Mouse (Mus musculus) stomach, embryonic 14.5 days (tissue): ENCODE results near the gene Igfbp1. TPM values are rescaled to one million over a fixed set of nuclear protein-coding genes. Genes with fewer than 3 reads are reported as not detected.

Experiments used
- ATAC-seq: fragments of 200-750 bp; cut with Nextera tagmentation; 2 replicates; pipeline ENCODE4 v1.8.0; 2017; ENCODE audit warnings: low read depth, moderate TSS enrichment; ENCODE audit not compliant: insufficient number of reproducible peaks, insufficient read depth, low FRiP score
- H3K27ac ChIP-seq: fragments of 300-500 bp; sonication (generic); 2 replicates; pipeline ENCODE4 v1.5.1; 2014; ENCODE audit warnings: mild to moderate bottlenecking, low read length, moderate library complexity, mixed read lengths
- H3K27me3 ChIP-seq: fragments of 300-500 bp; sonication (generic); 2 replicates; pipeline ENCODE4 v1.6.1; 2014; ENCODE audit warnings: low read length, control low read depth, mixed read lengths; ENCODE audit not compliant: control insufficient read depth, insufficient read depth
- H3K36me3 ChIP-seq: fragments of 300-500 bp; sonication (generic); 2 replicates; pipeline ENCODE4 v1.6.1; 2014; ENCODE audit warnings: mild to moderate bottlenecking, control low read depth, low read length, moderate library complexity, mixed read lengths; ENCODE audit not compliant: control insufficient read depth, insufficient read depth
- H3K4me1 ChIP-seq: fragments of 300-500 bp; sonication (generic); 2 replicates; pipeline ENCODE4 v1.6.1; 2014; ENCODE audit warnings: low read length, control low read depth, mixed read lengths; ENCODE audit not compliant: control insufficient read depth, insufficient read depth
- H3K4me2 ChIP-seq: fragments of 300-500 bp; sonication (generic); replicated peaks from 2 replicates; pipeline ENCODE4 v1.6.1; 2014; ENCODE audit warnings: low read depth, low read length, control low read depth
- H3K4me3 ChIP-seq: fragments of 300-500 bp; sonication (generic); 2 replicates; pipeline ENCODE4 v1.5.1; 2014; ENCODE audit warnings: low read depth, low read length, control low read depth
- H3K9ac ChIP-seq: fragments of 300-500 bp; sonication (generic); replicated peaks from 2 replicates; pipeline ENCODE4 v1.6.1; 2014; ENCODE audit warnings: low read depth, mild to moderate bottlenecking, control low read depth, low read length, moderate library complexity, mixed read lengths
- H3K9me3 ChIP-seq: fragments of 300-500 bp; sonication (generic); 2 replicates; pipeline ENCODE4 v1.6.1; 2016; ENCODE audit warnings: low read depth, low read length, control low read depth; ENCODE audit not compliant: control insufficient read depth
- WGBS: fragments of 180-500 bp; shearing (Covaris S2); extraction: QIAGEN DNeasy Blood & Tissue Kit; methylation state at CpG from one replicate; pipeline ENCODE4 v1.1.7; 2014; 5-methylcytosine and 5-hydroxymethylcytosine counted together
- polyA plus RNA-seq: library from polyadenylated mRNA; unstranded; fragments of >200 nt; fragmentation: Nextera tagmentation; extraction: Ambion mirVana; gene quantifications from 2 replicates; pipeline ENCODE4 v1.2.1, GENCODE M21; 2014

The Igfbp1 gene
- polyA plus RNA-seq, result 1.5 and 1.7 TPM in 2 replicates

DNA sequence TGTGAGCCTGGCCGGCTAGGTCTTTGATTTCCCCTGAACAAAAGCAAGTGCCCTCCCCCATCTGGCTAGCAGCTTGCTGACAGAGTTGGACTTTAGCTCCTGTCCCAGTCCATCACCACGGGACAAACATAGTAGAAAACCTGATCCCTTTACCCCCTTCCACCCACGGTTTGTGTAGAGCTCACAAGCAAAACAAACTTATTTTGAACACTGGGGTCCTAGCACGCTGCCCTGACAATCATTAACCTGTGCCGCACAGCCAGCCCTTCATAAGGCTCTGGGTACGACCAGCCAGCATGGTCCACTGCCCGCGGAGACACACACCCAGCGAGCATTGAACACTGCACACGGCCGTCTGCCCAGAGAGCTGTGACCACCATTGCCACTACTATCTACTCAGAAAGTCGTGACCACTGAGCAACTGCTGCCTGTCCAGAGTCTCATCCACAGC, at the start of gene Igfbp1:
Igfbp1 (plus strand) TSS at position 292 of the 451 bp plus-strand sequence.
- WGBS, result 59% methylated on average over 12 of the region's 12 CpGs
- Histone ChIP-seq H3K4me2 (no peak within 1 kb of the TSS), H3K4me3 (no peak within 1 kb of the TSS), H3K9ac (no peak within 1 kb of the TSS), H3K36me3 (no peaks in the 10 kb centered on the region), H3K27me3 (no peaks in the 10 kb centered on the region), H3K27ac (no peak within 1 kb of the TSS), H3K4me1 (0 out of 2 replicates have a peak, but pooled peaks cover 2% of the 10 kb centered on the region), H3K9me3 (no peaks in the 10 kb centered on the region)
- ATAC-seq, result peak; percentile 51

DNA sequence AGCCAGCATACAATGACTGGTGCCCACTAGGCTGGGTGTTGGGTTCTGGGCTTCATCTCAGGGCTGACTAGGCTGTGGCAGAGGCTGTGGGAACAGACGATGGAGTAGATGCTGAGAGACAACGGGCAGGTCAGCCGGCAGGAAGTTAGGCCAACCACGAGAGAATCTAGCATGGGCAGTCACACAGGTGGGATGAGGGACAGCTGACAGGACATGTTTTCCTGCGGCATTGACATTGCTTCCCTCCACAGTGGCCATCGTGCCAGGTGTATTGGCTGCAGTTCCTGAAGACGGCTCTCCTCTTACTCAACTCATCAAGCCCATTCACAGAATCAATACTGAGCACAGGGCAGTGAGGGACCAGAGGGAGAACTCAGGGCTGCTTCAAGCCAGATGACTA, 49.6 kb upstream of the Igfbp1 start:
- H3K9me3 ChIP-seq, result no peaks in the 10 kb centered on the region
- no peak overlapping the region for H3K4me3 ChIP-seq
- 91% methylated on average over 7 of the region's 7 CpGs for WGBS
- 0 out of 2 replicates have a peak, but pooled peaks cover 3% of the 10 kb centered on the region for H3K4me1 ChIP-seq
- H3K27me3 ChIP-seq, result no peaks in the 10 kb centered on the region
- H3K36me3 ChIP-seq, result no peaks in the 10 kb centered on the region
- no peak overlapping the region for H3K9ac ChIP-seq
- ATAC-seq, result no peak
- H3K4me2 ChIP-seq, result no peak overlapping the region
- no peak overlapping the region for H3K27ac ChIP-seq

DNA sequence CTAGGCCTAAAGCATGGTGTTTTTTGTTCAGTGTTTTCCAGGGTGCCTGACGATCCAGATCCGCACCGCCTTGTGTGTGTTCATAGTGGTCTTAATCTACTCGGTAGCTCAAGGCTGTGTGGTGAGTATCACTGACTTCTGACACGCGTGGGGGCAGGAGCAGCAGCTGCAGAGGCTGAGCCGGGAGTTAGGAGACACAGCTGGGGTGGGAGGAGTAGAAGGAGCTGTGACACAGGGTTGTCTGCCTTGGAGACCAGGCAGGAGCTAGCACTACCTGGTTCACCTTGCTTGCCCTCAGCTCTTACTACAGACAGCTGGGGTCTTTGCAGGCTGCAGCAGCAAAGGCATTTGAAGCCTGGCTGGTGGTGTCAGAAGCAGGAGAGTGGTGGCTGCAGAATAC, 48.1 kb upstream of the Igfbp1 start:
- Histone ChIP-seq H3K36me3 (no peaks in the 10 kb centered on the region), H3K27ac (no peak overlapping the region), H3K9me3 (no peaks in the 10 kb centered on the region), H3K4me1 (no peaks in the 10 kb centered on the region), H3K27me3 (no peaks in the 10 kb centered on the region), H3K4me2 (no peak overlapping the region), H3K9ac (no peak overlapping the region), H3K4me3 (no peak overlapping the region)
- 61% methylated on average over 7 of the region's 7 CpGs for WGBS
- ATAC-seq, result 0 out of 2 replicates have a peak, but pooled peaks have one; percentile 12

DNA sequence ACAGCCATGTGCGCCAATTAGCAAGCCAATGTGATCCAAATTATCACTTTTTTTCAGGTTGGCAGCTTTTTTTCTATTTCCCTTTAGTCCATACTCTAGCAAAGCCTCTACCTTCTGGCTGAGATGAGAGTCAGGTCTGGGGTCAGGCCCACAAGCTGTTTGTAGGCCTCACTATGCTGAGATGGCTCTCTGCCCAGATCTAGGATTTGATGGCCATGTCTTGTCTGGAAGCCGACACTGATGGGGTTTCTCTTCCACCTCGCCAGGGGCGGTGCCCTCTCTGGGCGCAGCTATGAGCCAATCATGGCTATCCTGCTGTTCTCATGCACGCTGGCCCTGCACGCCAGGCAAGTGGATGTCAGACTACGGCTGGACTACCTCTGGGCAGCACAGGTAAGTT, 47.1 kb upstream of the Igfbp1 start:
- ATAC-seq, result no peak
- Histone ChIP-seq H3K4me3 (no peak overlapping the region), H3K27me3 (no peaks in the 10 kb centered on the region), H3K4me1 (no peaks in the 10 kb centered on the region), H3K27ac (no peak overlapping the region), H3K9me3 (no peaks in the 10 kb centered on the region), H3K4me2 (no peak overlapping the region), H3K9ac (no peak overlapping the region), H3K36me3 (no peaks in the 10 kb centered on the region)
- 88% methylated on average over 8 of the region's 8 CpGs for WGBS

DNA sequence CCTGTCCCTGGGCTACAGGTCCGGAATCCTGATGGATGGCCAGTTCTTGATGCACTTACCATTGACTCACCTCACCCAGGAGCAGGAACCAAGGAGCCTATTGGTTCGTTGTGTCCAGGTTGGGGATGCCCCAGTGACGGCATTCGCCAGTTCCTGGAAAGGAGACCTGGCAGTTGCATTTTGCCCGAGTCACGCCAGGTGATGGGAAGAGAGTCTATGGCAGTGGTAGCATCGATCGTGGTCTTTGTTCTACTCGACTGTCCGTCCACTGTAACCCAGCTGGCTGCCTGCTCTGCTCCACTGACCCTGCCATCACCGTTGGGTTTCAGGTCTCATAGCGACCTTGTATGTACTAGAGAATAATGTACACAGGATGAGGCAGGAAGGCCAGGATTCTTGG, 45.2 kb upstream of the Igfbp1 start:
- H3K9ac ChIP-seq, result no peak overlapping the region
- no peak overlapping the region for H3K4me2 ChIP-seq
- no peaks in the 10 kb centered on the region for H3K36me3 ChIP-seq
- WGBS, result 94% methylated on average over 12 of the region's 12 CpGs
- H3K4me1 ChIP-seq, result no peaks in the 10 kb centered on the region
- H3K27ac ChIP-seq, result no peak overlapping the region
- H3K27me3 ChIP-seq, result no peaks in the 10 kb centered on the region
- H3K9me3 ChIP-seq, result no peaks in the 10 kb centered on the region
- H3K4me3 ChIP-seq, result no peak overlapping the region
- no peak for ATAC-seq

DNA sequence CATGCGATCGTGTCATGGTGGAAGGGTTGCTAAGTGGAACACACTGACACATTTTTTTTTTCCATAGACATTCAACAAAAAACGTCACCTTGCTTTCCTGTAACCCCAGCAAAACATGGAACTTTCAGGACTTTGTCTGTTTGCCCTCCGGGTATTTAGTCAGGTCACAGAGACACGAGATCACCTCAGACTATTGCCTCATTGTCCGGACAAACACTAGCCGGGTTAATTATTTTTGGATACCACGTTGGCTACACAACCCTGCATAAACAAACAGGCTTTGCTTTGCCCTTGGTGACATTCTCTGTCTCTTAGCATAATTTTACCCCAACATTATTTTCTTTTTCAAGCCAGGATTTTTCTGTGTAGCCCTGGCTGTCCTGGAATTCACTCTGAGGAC, 44.5 kb upstream of the Igfbp1 start:
- Histone ChIP-seq H3K27me3 (no peaks in the 10 kb centered on the region), H3K27ac (no peak overlapping the region), H3K9ac (no peak overlapping the region), H3K4me2 (no peak overlapping the region), H3K4me1 (no peaks in the 10 kb centered on the region), H3K36me3 (no peaks in the 10 kb centered on the region), H3K9me3 (no peaks in the 10 kb centered on the region), H3K4me3 (no peak overlapping the region)
- no peak for ATAC-seq
- WGBS, result 69% methylated on average over 8 of the region's 8 CpGs

DNA sequence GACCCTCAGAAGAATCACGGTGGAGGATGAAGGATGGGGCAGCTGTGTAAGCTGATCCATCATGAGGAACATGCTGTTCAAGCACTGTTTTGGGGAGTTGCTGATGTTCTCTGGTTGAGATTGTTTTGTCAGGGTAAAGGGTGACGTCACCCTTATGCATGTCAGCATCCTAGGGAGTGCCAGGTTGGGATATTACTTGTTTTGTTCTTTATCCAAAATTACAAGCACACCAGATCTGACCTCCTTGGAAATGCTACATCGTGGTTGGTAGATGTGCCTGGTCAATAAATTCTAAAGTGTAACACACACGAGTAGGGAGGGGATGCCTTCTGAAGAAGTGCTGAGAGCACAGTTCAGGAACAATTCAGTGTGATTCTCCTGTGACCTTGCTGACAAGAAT, 41.2 kb upstream of the Igfbp1 start:
- Histone ChIP-seq H3K9ac (no peak overlapping the region), H3K36me3 (no peaks in the 10 kb centered on the region), H3K4me1 (peaks cover 14% of the 10 kb centered on the region), H3K9me3 (no peaks in the 10 kb centered on the region), H3K4me2 (no peak overlapping the region), H3K27me3 (no peaks in the 10 kb centered on the region), H3K27ac (no peak overlapping the region), H3K4me3 (no peak overlapping the region)
- ATAC-seq, result no peak
- 50% methylated on average over 4 of the region's 4 CpGs for WGBS

DNA sequence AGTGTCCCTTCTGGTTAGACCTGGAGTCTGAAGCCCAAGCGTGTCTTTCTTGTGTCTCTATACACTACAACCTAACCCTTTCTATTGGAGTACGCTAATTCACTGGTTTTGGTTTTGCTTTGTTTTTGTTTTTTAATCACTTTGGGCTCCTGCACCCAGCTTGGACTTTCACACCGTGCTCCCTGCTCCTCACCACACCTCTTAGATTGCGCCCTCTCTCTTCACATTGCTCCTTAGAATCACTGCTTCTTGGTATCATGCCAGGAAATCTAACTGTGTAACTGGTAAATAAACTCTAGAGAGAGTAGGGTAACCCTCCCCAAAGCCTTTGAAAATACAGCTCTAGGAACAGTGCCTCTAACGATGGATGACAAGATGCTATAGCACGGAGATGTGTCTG, 39.4 kb upstream of the Igfbp1 start:
- H3K27ac ChIP-seq, result no peak overlapping the region
- H3K4me3 ChIP-seq, result no peak overlapping the region
- no peak for ATAC-seq
- 86% methylated on average over 6 of the region's 6 CpGs for WGBS
- no peak overlapping the region for H3K4me2 ChIP-seq
- H3K27me3 ChIP-seq, result no peaks in the 10 kb centered on the region
- H3K9ac ChIP-seq, result no peak overlapping the region
- no peaks in the 10 kb centered on the region for H3K36me3 ChIP-seq
- peaks cover 14% of the 10 kb centered on the region for H3K4me1 ChIP-seq
- H3K9me3 ChIP-seq, result no peaks in the 10 kb centered on the region

DNA sequence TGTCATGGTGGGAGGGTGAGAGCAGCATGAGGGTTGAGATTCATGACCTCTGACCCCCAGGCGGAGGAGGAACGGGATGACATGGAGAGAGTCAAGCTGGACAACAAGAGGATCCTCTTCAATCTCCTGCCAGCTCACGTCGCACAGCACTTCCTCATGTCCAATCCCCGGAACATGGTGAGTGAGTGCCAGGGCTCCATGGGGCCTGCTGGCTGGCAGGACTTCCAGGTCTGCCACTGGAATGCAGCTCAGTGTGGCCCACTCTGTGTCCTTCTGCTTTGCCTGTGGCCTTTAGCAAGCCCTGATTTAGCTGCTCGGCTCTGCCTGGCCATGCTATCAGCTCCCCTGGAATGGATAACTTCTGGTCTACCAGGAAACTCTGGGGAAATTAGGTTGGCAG, 37.4 kb upstream of the Igfbp1 start:
- H3K9me3 ChIP-seq, result no peaks in the 10 kb centered on the region
- WGBS, result 56% methylated on average over 6 of the region's 6 CpGs
- H3K27ac ChIP-seq, result peak overlapping the region; percentile 90
- no peak overlapping the region for H3K9ac ChIP-seq
- peak; percentile 25; the same call in 1 of the 2 replicates for ATAC-seq
- H3K36me3 ChIP-seq, result no peaks in the 10 kb centered on the region
- H3K27me3 ChIP-seq, result no peaks in the 10 kb centered on the region
- H3K4me3 ChIP-seq, result no peak overlapping the region
- H3K4me1 ChIP-seq, result peaks cover 14% of the 10 kb centered on the region
- no peak overlapping the region for H3K4me2 ChIP-seq
